Mouse (Mus musculus) intestine, embryonic 16.5 days (tissue): ENCODE results near the gene Arl15. TPM values are rescaled to one million over a fixed set of nuclear protein-coding genes. Genes with fewer than 3 reads are reported as not detected.
A peak's percentile ranks its signal among the peaks of the same experiment; 100 is the strongest.

Experiments used
- ATAC-seq: fragments of 200-750 bp; cut with Nextera tagmentation; 2 replicates; pipeline ENCODE4 v1.8.0; 2017; ENCODE audit warnings: moderate TSS enrichment, moderate library complexity
- H3K27ac ChIP-seq: fragments of 300-500 bp; sonication (generic); 2 replicates; pipeline ENCODE4 v1.5.1; 2014; ENCODE audit warnings: mild to moderate bottlenecking, low read length
- H3K27me3 ChIP-seq: fragments of 300-500 bp; sonication (generic); replicated peaks from 2 replicates; pipeline ENCODE4 v1.6.1; 2014; ENCODE audit warnings: low read length, control low read depth, mixed read lengths; ENCODE audit not compliant: control insufficient read depth, insufficient read depth
- H3K36me3 ChIP-seq: fragments of 300-500 bp; sonication (generic); 2 replicates; pipeline ENCODE4 v1.6.1; 2014; ENCODE audit warnings: low read length, control low read depth; ENCODE audit not compliant: control insufficient read depth, insufficient read depth
- H3K4me1 ChIP-seq: fragments of 300-500 bp; sonication (generic); 2 replicates; pipeline ENCODE4 v1.6.1; 2014; ENCODE audit warnings: low read length, control low read depth, mixed read lengths; ENCODE audit not compliant: control insufficient read depth, insufficient read depth
- H3K4me2 ChIP-seq: fragments of 300-500 bp; sonication (generic); 2 replicates; pipeline ENCODE4 v1.6.1; 2014; ENCODE audit warnings: low read depth, low read length, control low read depth
- H3K4me3 ChIP-seq: fragments of 300-500 bp; sonication (generic); 2 replicates; pipeline ENCODE4 v1.5.1; 2014; ENCODE audit warnings: mild to moderate bottlenecking, low read length
- H3K9ac ChIP-seq: fragments of 300-500 bp; sonication (generic); 2 replicates; pipeline ENCODE4 v1.6.1; 2014; ENCODE audit warnings: low read depth, low read length
- H3K9me3 ChIP-seq: fragments of 300-500 bp; sonication (generic); 2 replicates; pipeline ENCODE4 v1.6.1; 2016; ENCODE audit warnings: low read length, control low read depth; ENCODE audit not compliant: control insufficient read depth
- WGBS: fragments of 180-500 bp; shearing (Covaris S2); extraction: QIAGEN DNeasy Blood & Tissue Kit; methylation state at CpG from one replicate; pipeline ENCODE4 v1.1.7; 2014; 5-methylcytosine and 5-hydroxymethylcytosine counted together
- polyA plus RNA-seq: library from polyadenylated mRNA; unstranded; fragments of >200 nt; fragmentation: Nextera tagmentation; extraction: Ambion mirVana; gene quantifications from 2 replicates; pipeline ENCODE4 v1.2.1, GENCODE M21; 2015

The Arl15 gene
- polyA plus RNA-seq, 1 experiment from 2014 or later: 10.6 TPM

DNA sequence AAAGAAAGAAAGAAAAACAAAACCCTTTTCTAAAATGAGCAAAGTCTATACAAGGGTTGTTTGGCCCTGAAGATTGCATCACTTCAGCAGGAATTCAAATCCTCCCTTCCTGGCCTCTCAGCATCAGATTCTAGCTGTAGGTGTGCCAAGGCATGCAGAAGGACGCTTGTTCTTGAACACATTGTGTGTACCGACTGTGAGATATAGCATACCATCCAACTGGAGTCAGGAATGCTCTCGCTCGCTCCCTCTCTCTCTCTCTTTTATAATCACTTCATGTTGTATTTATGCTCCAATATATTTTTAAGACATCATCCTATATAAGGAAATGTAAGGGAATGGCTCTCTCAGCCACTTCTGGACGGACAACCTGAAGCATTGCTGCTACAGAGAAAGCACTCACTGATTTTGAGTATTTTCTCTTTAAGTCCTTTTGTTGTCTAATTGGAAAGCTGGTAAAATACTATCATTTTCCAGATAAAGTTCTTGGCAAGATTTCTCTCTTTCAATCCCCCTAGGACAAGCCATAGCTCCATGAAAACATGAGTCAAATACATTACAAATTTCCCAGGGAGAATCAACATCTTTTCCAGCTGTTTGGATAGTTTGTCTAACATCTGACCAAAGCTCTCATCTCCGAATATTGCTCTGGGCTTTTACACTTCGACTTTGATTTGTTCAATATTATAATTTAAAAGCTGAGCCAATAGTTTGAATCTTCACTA is 300.0 kb downstream of the Arl15 start:
- no peak overlapping the region for H3K4me2 ChIP-seq
- H3K27me3 ChIP-seq: no peaks in the 10 kb centered on the region
- 65% methylated on average over 7 of the region's 7 CpGs for WGBS
- no peaks in the 10 kb centered on the region for H3K9me3 ChIP-seq
- H3K36me3 ChIP-seq: no peaks in the 10 kb centered on the region
- no peak overlapping the region for H3K9ac ChIP-seq
- no peak; the same call in 1 of the 2 replicates for ATAC-seq
- no peaks in the 10 kb centered on the region for H3K4me1 ChIP-seq
- no peak overlapping the region for H3K4me3 ChIP-seq
- no peak overlapping the region for H3K27ac ChIP-seq

DNA sequence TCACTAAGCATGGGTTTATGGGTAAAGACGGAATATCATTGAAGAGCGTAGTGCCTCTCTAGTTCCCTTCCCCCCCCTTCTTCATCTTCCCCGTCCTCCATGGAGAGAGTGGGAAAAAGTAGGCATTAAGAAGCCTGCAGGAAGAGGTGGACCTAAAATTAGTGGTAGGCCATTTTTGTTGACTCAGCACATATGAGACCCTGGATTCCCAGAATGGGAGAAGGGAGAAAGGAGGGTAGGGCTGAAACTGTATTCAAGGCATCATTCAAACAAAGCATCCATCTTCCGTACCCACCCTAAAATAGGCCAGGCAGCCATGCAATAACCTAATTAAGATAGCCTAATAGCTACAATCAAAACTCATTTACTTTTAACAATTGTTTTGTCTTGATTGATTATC is 301.1 kb downstream of the Arl15 start:
- H3K9ac ChIP-seq: no peak overlapping the region
- no peak overlapping the region for H3K27ac ChIP-seq
- no peak for ATAC-seq
- H3K36me3 ChIP-seq: no peaks in the 10 kb centered on the region
- H3K27me3 ChIP-seq: no peaks in the 10 kb centered on the region
- H3K9me3 ChIP-seq: no peaks in the 10 kb centered on the region
- no peak overlapping the region for H3K4me2 ChIP-seq
- H3K4me3 ChIP-seq: no peak overlapping the region
- H3K4me1 ChIP-seq: no peaks in the 10 kb centered on the region
- WGBS: 92% methylated on average over 4 of the region's 4 CpGs

DNA sequence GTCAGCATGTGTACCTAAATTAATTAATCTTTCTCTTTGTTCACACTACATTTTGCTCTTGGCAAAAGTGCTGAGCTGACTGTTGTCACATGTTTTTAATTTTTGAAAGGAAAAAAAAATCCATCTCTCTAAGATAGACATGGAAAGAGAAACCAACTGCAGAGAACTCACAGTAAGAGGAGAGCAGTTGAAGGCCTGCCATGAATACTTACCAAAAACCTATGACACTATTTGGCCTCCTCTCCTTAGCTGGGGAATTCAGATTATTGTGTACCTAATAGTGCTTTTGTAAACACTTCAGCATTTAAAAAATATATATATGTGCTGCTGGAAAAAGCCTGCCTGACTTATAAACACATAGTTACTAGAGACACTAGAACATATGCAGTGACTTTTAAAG is 302.1 kb downstream of the Arl15 start:
- Histone ChIP-seq H3K9ac (no peak overlapping the region), H3K4me2 (no peak overlapping the region), H3K9me3 (no peaks in the 10 kb centered on the region), H3K27ac (no peak overlapping the region), H3K4me1 (no peaks in the 10 kb centered on the region), H3K4me3 (no peak overlapping the region), H3K36me3 (no peaks in the 10 kb centered on the region), H3K27me3 (no peaks in the 10 kb centered on the region)
- no peak for ATAC-seq

DNA sequence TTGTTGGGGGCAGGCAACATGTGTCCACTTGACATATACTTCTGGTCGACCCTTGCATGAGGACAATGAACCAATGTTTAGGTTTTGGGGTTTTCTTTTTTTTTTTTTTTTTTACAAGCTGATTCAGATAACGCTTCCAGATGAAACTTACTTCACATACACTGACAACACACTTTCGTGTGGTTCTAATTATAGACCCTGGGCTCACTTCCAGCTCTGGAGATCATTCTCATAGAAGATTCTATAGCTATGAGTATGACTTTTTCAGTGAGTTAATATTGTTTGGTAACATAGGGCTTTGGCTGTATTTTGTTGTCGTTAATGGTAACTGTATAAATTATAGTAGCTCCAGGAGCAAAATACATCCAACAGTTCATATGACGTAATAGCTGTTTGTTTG is 306.9 kb downstream of the Arl15 start:
- Histone ChIP-seq H3K27me3 (no peaks in the 10 kb centered on the region), H3K36me3 (no peaks in the 10 kb centered on the region), H3K4me1 (no peaks in the 10 kb centered on the region), H3K4me2 (no peak overlapping the region), H3K4me3 (no peak overlapping the region), H3K9ac (no peak overlapping the region), H3K27ac (no peak overlapping the region), H3K9me3 (no peaks in the 10 kb centered on the region)
- ATAC-seq: no peak
- WGBS: 61% methylated on average over 5 of the region's 5 CpGs

DNA sequence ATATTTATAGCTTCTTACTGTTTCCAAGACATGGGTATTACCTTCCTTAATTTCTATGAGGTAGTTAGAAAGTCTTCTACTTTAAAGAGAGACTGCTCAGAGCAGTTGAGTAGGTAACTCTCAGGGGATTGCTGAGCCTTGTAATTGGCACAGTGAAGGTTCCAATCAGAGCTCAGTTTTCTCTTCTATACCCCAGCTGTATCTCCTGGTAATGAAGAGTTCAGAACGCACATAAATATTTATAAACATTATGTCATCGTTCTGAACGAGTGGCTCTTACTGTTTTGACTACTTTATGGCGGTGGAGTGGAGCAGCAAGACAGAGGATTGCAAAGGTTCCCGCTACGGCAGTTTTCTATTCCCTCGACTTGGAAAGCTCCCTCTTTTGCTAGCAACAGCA is 311.8 kb downstream of the Arl15 start:
- Histone ChIP-seq H3K9me3 (no peaks in the 10 kb centered on the region), H3K4me1 (no peaks in the 10 kb centered on the region; the same call in 1 of the 2 replicates), H3K36me3 (no peaks in the 10 kb centered on the region), H3K27ac (no peak overlapping the region), H3K27me3 (no peaks in the 10 kb centered on the region), H3K4me2 (no peak overlapping the region), H3K9ac (no peak overlapping the region), H3K4me3 (no peak overlapping the region)
- ATAC-seq: no peak; the same call in 1 of the 2 replicates
- WGBS: 47% methylated on average over 7 of the region's 7 CpGs

DNA sequence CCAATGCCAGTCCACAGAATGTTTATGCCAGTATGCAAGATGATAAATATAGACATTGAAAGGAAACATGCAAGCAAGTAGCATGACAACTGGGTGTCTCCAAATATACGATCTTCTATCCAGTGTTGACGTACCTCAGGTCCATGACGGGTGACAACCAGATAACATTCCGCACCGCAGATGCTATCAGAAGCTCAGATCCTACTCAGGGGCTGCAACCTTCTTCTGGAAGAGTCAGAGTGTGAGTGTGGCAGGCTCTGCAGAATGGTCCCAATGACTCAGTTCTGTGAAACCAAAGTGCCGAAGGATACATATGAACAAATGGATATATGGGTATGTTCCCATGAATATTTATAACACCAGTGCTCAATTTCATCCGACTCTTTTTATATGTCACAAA is 313.2 kb downstream of the Arl15 start:
- no peaks in the 10 kb centered on the region for H3K27me3 ChIP-seq
- WGBS: 80% methylated on average over 7 of the region's 7 CpGs
- H3K27ac ChIP-seq: no peak overlapping the region
- no peak overlapping the region for H3K9ac ChIP-seq
- H3K4me1 ChIP-seq: no peaks in the 10 kb centered on the region; the same call in 1 of the 2 replicates
- no peak overlapping the region for H3K4me2 ChIP-seq
- H3K4me3 ChIP-seq: no peak overlapping the region
- no peaks in the 10 kb centered on the region for H3K36me3 ChIP-seq
- no peak for ATAC-seq
- no peaks in the 10 kb centered on the region for H3K9me3 ChIP-seq

DNA sequence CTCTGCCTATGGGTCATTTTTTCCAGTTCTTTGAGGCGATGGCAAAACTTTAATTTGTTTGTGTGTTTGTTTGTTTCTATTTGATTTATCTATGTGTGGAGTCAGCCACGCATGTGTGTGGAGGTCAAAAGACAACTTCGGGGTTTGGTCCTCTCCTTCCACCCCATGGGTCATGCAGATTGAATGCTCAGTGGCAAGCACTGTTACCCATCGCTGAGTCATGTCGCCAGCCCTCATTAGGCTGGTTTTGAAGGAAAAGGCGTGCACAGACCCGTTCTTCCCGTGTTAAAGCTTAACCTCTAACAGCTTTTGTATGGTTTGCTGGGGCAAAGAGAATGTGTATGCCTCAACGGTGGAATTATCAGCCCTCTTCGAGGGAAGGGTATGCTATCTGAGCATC is 315.1 kb downstream of the Arl15 start:
- Histone ChIP-seq H3K4me1 (no peaks in the 10 kb centered on the region; the same call in 1 of the 2 replicates), H3K4me2 (no peak overlapping the region), H3K9ac (no peak overlapping the region), H3K27me3 (no peaks in the 10 kb centered on the region), H3K9me3 (no peaks in the 10 kb centered on the region), H3K27ac (no peak overlapping the region), H3K4me3 (no peak overlapping the region), H3K36me3 (no peaks in the 10 kb centered on the region)
- no peak for ATAC-seq
- 77% methylated on average over 10 of the region's 10 CpGs for WGBS

DNA sequence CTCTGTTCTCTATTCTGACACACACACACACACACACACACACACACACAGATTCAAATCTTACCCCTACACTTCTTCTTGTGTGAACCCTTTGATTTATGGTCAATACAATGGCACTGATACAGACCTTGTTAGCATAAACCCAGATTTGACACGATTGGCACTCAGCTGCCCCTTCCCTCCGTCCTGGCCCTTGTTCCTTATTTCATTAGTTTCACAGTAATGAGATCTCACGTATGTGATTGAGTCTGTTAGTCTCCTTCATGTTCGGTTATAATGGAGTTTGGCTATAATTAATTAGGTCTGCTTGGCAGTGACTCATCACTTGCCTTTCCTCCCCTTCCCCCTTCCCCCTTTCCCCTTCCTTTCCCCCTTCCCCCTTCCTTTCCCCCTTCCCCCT is 315.5 kb downstream of the Arl15 start:
- 0 out of 2 replicates have a peak, but pooled peaks have one; percentile 33 for ATAC-seq
- Histone ChIP-seq H3K36me3 (no peaks in the 10 kb centered on the region), H3K4me3 (no peak overlapping the region), H3K27me3 (no peaks in the 10 kb centered on the region), H3K4me1 (no peaks in the 10 kb centered on the region; the same call in 1 of the 2 replicates), H3K27ac (no peak overlapping the region), H3K9me3 (no peaks in the 10 kb centered on the region), H3K9ac (no peak overlapping the region), H3K4me2 (no peak overlapping the region)
- WGBS: 59% methylated on average over 4 of the region's 4 CpGs

DNA sequence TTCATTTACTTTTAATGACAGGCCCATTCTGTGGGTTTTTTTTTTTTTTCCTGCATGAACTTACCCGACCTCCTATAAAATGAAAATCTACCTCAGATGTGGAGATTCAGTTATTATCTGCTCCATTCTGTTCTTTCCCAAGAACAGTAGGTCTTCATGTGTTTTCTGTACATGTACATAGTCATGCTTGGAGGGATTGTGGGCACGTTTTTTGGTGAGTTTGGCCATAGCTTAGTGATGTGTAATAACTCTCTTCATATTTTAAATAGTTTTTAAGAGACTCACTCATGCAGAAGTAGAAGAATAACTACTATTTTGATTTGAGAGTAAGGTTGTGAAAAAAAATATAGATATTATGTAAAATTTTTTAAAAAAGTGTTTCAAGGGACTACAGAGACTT is 319.2 kb downstream of the Arl15 start:
- no peak overlapping the region for H3K27ac ChIP-seq
- H3K36me3 ChIP-seq: no peaks in the 10 kb centered on the region
- no peak overlapping the region for H3K4me3 ChIP-seq
- H3K4me2 ChIP-seq: no peak overlapping the region
- no peaks in the 10 kb centered on the region for H3K27me3 ChIP-seq
- WGBS: 72% methylated on average over 2 of the region's 2 CpGs
- ATAC-seq: no peak
- no peaks in the 10 kb centered on the region for H3K9me3 ChIP-seq
- H3K4me1 ChIP-seq: peaks cover under 1% of the 10 kb centered on the region; the same call in 1 of the 2 replicates
- H3K9ac ChIP-seq: no peak overlapping the region

DNA sequence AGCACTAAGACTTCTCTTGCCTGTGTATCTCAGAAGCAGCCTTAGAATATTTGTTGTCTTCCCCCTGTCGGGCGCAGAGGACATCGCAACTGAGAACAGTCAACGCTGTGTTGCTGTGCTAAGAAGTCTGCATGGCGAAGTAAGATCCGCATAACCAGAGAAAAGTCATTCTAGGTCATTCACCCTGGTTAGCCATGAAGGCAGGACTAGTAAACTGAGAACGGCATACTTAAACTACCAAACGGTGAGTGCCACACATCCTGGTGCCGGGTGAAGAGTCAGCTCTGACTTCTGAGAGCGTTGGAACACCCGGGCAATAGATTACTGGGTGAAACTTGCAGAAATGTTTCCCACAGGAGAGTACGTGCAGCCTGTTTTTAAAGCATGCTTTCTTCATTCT is 320.3 kb downstream of the Arl15 start:
- Histone ChIP-seq H3K9ac (no peak overlapping the region), H3K36me3 (no peaks in the 10 kb centered on the region), H3K9me3 (no peaks in the 10 kb centered on the region), H3K27ac (no peak overlapping the region), H3K4me2 (no peak overlapping the region), H3K4me1 (peaks cover 2% of the 10 kb centered on the region; the same call in 1 of the 2 replicates), H3K4me3 (no peak overlapping the region), H3K27me3 (no peaks in the 10 kb centered on the region)
- WGBS: 92% methylated on average over 12 of the region's 12 CpGs
- no peak for ATAC-seq
